Mouse (Mus musculus): ENCODE measurements at regions not wholly inside any gene's neighbourhood (a gene's known extent, or its start where the extent isn't known, plus 50 kb on each side); places are given as distances from the start of the nearest gene placed in this dataset.

- no peak for DNase-seq
These were observed 88.4 kb downstream of the AI593442 start for GRCm38 (mm10) chr9:52591188-52591587.

- no peak for DNase-seq
These were observed 105.5 kb downstream of the AI593442 start for GRCm38 (mm10) chr9:52574066-52574465.

GRCm38 (mm10) chr9:52551577-52552281 lies 127.9 kb downstream of the AI593442 start:
- DNase-seq = no peak

- DNase-seq = no peak
These were observed 133.5 kb downstream of the AI593442 start for GRCm38 (mm10) chr9:52546071-52546470.

GRCm38 (mm10) chr9:52539086-52539485 lies 140.5 kb downstream of the AI593442 start:
- no peak for DNase-seq

GRCm38 (mm10) chr9:52529444-52529915 lies 150.1 kb downstream of the AI593442 start:
- no peak for DNase-seq

GRCm38 (mm10) chr9:52500487-52500886 lies 179.1 kb downstream of the AI593442 start:
- no peak for DNase-seq

- DNase-seq = peak; percentile 5
These were observed 183.9 kb downstream of the AI593442 start for GRCm38 (mm10) chr9:52495483-52496270.

- DNase-seq = no peak
These were observed 186.6 kb downstream of the AI593442 start for GRCm38 (mm10) chr9:52492947-52493505.

GRCm38 (mm10) chr9:52473555-52474196 lies 205.9 kb downstream of the AI593442 start:
- no peak for DNase-seq

- DNase-seq = no peak
These were observed 206.7 kb downstream of the AI593442 start for GRCm38 (mm10) chr9:52472859-52473258.

- DNase-seq = no peak
These were observed 221.1 kb downstream of the AI593442 start for GRCm38 (mm10) chr9:52458518-52458917.

- DNase-seq = no peak
These were observed 225.1 kb downstream of the AI593442 start for GRCm38 (mm10) chr9:52454445-52454844.

- no peak for DNase-seq
These were observed 227.8 kb downstream of the AI593442 start for GRCm38 (mm10) chr9:52451792-52452191.

- no peak for DNase-seq
These were observed 231.3 kb downstream of the AI593442 start for GRCm38 (mm10) chr9:52448245-52448644.

GRCm38 (mm10) chr9:52443228-52443627 lies 236.4 kb downstream of the AI593442 start:
- no peak for DNase-seq

GRCm38 (mm10) chr9:52434215-52434614 lies 245.4 kb downstream of the AI593442 start:
- DNase-seq = no peak

- no peak for DNase-seq
These were observed 254.2 kb downstream of the AI593442 start for GRCm38 (mm10) chr9:52425413-52425812.

- no peak for DNase-seq
These were observed 254.2 kb upstream of the Zc3h12c start for GRCm38 (mm10) chr9:52422622-52423021.

- no peak for DNase-seq
These were observed 247.3 kb upstream of the Zc3h12c start for GRCm38 (mm10) chr9:52415706-52416105.

GRCm38 (mm10) chr9:52407841-52408240 lies 239.5 kb upstream of the Zc3h12c start:
- no peak for DNase-seq

- DNase-seq = no peak
These were observed 234.1 kb upstream of the Zc3h12c start for GRCm38 (mm10) chr9:52402496-52402895.

- DNase-seq = no peak
These were observed 210.7 kb upstream of the Zc3h12c start for GRCm38 (mm10) chr9:52379031-52379430.
